Mouse (Mus musculus) heart, adult 11 months (tissue): Measurements from ENCODE around the gene Pgbd5.
A peak's percentile ranks its signal among the peaks of the same experiment; 100 is the strongest.

Source experiments
- DNase-seq: peaks from one replicate; pipeline ENCODE4 v3.0.0; 2022

Pgbd5 gene

DNA sequence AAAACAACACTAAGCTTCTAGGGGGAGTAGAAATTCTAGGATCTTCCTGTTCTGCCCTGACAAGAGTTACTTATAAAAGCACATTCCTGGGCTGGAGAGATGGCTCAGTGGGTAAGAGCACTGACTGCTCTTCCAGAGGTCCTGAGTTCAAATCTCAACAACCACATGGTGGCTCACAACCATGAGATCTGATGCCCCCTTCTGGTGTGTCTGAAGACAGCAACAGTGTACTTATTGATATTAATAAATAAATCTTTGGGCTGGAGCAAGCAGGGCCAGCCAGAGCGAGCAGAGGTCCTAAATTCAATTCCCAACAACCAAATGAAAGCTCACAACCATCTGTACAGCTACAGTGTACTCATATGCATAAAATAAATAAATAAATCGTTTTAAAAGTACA is 10.7 kb downstream of the Pgbd5 start:
- peak; percentile 68 for DNase-seq

DNA sequence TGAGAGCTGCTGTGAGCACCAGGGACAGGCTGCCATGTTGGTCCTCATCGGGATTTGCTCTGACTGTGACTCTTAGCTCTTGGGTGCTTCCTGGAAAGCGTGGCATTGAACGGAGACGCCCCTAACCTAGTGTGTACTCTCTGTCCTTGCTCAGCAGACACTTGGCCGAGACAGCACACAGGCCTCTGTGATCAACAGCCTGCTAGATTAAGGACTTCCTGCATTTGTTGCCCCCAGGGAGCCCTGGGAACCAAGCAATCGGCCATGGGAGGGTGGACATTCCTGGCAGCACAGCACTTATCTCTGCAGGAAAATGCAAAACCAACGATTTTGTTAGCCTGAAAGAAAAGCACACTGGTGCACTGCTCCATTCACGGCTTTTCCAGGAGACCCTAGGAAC is 18.0 kb downstream of the Pgbd5 start:
- peak; percentile 93 for DNase-seq

DNA sequence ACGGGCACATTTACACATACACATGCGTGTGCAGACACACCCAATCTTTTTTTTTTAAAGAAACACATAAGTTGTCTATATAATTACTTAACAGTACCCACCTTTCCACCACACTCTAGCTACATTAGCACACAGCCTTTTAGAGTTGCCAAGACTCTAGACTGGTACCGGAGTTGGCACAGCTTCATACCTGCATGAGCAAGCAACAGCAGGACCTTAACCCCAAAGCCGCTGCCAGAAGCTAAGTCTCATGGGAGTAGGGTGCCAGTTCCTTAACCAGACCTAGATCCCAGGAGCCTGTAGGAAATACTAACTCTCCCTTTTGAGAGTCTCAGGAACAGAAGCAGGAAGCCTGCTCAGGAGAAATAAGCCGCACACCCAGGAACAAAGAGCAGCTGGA is 20.5 kb downstream of the Pgbd5 start:
- DNase-seq = peak; percentile 61

DNA sequence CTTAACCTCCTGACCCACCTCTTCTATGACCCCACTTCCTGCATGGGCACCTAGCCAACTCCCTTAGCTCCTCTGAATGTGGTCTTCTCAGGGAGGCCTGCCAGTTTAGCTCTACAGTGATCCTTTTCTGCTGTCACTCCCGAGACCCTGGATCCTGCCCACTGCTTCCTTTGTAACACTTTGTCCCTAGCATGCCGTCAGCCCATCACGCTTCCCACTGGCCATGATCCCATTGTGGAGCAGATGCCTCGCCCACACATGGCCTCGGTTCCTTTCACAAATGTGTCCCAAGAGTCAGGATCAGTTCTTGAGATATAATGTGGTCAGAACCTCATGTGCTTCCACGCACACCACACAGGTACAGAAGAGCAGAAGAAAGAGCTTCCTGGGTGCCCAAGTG is 21.3 kb downstream of the Pgbd5 start:
- DNase-seq = peak; percentile 72

DNA sequence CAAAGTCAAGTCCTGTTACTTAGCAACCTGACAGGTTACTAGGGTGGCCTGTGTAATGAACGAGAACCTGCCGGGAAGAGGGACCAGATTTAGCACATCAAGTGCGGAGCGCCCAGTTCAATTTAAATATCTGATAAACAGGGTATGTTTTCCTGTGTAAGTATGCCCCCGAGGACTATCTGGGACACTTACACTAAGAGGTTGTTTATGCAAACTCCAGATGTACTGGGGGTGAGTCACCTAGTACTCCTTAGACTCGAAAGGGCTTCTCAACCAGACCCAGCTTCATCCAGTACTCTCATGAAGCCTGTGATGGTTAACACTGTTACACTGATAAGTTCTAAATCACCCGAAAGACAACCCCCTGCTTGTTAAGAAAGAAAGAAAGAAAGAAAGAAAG is 22.8 kb downstream of the Pgbd5 start:
- no peak for DNase-seq

DNA sequence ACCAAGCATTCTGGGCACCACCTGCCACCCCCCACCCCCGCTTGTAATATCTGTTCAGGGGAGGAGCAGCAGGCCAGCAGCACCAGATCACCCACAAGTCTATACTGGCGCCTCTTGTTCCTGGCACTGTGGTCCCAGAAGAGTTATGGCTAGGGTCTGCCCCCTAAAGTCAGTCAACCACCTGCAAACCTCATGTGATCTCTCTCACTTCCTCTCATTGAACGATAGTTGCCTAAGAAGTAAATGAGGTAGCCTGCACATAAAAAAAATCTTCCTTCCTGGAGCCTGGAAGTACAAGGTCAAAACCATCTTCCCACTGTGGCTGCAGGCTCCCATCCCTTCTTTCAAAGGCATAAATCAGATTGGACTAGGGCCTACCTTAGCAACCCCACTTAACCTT is 23.7 kb downstream of the Pgbd5 start:
- no peak for DNase-seq

DNA sequence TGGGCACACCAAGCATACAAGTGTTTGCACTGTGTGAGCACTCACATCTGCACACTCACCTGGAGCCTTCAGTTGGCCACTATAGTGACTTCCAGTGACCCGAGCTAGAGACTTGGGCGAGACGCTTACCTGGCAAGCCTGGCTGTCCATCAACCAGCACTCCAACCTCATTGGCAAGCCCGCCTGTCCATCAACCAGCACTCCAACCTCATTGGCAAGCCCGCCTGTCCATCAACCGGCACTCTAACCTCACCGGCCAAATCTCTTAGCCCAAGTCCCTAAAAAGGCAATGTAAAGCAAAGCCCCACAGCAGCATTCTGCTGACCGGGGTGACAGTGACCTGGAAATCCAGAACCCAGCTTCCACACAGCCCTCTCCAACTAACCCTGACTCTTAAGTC is 24.5 kb downstream of the Pgbd5 start:
- DNase-seq = no peak

DNA sequence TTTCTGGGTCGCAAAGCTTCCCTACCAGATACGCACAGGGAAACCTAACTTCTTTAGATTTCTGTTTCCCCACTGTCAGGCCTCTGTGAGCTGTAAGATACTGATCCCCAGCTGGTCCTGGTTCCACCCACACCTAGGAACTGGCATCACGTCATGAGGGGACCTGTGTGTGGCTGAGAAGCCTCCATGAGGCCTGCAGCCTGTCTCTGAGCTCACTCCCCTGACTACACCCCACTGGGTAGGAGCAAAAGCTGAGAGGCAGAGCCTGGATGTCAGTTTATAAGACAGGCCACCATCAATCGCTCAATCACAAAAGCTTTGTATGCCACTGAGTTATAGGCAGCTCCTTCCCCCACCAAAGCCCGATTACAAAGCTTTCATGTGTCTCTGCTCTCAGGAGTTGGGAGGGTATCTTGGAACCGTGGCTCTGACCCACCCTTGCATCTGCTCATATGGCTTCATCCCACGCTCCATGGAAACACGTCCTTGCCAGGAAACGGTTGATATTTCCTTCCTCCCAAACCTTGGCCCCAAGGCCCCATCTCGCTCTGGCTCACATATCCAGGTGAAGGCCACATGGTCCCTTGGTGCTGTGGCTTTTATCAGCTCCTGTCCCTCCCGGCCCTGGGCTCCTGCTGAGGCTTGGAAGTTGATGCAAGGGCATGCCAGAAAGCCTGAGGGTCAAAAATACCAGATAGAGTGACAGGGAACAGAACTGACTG is 26.1 kb downstream of the Pgbd5 start:
- DNase-seq = no peak

DNA sequence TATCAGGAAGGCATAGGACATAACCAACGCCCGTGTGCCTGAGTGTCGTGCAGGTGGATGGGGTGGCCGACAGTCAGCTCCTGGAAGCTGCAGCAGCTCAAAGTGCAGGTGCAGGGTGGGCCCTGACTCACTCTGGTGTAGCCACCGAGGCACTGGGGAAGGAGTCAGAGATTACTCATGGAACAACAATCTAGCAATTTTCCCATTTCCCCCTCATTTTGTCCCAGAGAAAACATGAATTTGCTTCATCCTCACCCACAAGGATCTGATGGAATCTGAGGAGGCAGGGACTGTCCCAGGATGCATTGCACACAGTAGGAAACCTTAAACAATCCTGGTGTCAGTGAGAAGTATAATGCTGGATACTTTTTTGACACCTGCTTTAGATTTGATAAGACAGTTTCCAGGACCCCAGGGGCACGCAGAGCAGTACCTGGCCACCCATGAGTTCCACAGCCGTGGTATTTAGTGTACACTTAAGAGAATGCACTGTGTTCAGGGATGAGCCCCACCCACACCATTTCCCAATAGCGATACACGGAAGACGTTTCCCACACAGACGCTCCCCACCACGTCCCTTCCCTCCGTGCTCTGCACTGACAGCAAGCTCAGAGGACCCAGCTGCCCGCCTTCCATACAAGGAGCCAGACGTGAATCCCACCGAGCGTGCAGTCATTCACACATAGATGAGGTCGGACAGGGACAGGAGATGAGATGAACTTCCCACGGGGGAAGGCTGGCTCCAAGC is 26.8 kb downstream of the Pgbd5 start:
- no peak for DNase-seq

DNA sequence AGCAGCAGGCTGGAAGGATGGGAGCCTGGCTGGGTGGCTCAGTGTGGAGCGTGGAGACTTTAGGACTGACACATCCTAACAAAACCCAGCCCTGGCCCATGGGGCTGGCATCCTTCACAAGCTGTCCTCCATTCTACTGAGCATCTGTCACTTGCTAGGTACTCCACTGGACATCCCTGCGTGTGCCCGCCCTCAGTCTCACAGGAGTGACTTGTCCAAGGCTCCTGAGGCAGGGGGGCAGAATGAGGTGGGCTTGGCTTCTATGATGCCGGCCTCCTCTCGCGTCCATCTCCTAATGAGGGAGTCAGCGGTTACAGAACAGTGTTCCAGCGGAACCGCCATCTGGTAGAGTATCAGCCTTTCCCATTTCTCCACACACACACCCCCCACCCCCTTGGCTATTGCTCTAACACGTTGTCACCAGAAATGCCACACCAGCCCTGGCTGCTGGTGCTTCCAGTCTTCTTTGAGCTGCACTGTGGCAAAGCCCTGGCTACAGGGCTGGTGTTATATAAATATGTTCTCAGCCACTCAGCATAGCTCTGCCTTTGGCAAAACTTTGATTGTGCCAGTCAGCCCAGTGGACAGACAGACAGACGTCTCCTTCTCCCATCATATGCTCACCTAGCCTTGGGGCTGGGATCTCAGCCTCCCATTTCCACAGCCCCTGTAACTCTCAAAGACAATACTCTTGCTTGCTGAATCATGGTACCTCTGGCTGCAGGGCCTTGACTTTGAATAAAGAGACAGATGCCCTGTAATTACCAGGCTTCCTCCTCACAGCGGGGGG is 34.8 kb downstream of the Pgbd5 start:
- DNase-seq = no peak

DNA sequence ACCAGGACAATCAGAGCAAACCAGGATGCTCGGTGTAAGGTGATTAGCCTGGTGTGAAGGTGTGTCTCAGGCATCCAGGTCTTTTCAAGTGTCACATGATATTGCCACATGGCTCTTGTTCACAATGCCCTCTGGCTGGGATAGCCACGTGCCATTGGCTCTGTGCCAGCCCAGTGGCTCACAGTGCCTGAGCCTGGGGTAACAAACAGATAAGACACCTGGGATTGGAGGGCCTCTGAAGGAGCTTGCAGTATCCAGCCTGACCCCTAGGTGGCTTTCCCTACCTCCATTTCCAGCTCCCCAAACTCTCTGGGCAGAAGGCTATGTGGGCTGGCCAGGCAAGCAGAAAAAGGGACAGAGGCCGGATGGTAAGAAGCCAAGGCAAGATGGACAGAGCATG is 35.6 kb downstream of the Pgbd5 start:
- no peak for DNase-seq

DNA sequence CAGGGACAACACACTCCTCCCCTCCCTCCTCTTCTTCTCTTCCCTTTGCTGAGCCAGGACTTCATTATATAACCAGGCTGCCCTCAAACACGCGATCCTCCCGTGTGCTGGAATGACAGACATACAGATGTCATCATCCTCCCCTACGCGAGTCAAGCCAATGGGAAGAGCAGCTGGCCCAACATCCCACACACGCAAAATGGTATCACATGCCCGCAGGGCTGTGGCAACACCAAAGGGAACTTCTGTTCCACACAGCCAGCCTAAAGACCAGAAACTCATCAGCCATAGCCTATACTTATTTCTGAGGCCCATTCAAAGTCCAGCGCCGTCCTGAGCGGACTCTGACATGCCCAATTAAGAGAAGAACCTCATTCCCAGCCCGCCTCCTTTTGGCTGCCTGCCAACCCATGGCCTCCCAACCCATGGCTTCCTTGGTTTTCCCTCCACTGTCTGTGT is 40.0 kb downstream of the Pgbd5 start:
- no peak for DNase-seq

DNA sequence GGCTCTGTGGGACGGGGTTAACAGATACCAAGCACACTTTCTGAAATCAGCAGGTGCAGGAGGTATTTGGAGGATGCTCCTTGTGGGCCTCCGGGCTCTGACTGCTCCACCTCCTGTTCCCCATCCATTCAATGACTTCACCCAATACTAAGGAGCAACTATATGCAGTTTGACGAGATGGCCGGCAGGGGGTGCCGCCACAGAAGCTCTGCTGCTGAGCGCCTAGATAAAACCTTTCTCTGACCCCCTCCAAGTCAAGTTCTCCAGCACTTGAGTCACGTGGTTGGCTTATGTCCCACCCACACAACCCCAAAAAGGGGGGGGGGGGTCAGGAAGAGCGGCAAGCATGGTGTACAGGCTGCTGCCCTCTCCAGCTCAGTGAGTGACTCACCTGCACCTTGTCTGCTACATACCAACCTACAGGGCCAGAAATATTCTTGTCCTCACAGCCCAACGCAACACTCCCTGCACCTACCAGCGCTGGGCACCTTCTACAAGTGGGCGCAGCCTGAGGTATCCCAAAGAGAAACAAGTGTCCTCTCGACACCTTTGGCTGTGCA is 40.5 kb downstream of the Pgbd5 start:
- no peak for DNase-seq

DNA sequence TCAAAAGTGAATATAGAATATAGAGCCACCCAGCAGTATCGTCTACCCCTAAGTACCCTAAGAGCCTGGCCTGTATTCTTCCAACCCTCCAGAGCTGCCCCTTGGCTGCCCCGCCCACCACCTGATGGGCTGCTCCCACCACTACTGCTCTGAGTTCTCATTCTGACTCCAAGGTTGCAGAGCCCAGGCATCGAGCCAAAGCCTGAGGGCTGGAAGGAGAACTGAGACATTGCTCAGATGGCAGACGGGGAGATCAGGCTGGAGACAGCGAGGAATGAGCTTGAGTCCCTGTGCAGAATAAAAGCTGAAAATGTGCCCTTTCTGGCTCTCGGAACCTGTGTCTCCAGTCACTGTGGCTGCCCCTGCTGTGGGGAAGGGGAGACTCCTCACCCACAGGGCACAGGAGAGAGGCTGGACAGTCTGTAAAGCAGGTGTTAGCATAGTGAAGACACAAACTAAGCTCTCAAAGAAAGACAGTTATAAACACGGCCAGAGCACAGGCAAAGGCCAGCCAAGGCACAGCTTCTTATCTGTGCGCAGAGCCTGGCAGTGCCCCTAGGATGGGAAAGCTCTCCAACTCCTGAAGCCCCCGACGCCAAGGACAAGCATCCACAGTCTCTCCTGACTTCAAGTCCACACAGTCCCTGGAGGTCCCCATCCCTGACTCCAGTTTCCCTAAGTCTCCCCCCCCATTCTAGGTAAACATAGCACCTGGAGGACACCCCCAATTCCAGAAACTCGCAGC is 42.0 kb downstream of the Pgbd5 start:
- DNase-seq = no peak

DNA sequence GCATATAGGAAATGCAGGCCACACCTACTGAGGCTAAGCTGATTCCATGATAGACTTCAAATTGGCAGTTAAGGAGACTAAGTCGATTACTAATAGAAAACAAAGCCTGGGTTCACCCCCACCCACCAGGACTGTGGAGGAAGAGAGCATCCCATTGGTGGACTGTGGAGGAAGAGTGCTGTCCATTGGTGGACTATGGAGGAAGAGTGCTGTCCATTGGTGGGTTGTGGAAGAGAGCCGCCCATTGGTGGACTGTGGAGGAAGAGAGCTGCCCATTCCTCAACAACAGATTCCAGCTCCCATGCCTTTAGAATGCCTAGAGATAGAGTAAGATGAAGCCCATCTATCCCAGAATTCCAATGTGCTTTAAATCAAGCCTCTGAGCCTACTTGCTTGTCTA is 42.9 kb downstream of the Pgbd5 start:
- no peak for DNase-seq

DNA sequence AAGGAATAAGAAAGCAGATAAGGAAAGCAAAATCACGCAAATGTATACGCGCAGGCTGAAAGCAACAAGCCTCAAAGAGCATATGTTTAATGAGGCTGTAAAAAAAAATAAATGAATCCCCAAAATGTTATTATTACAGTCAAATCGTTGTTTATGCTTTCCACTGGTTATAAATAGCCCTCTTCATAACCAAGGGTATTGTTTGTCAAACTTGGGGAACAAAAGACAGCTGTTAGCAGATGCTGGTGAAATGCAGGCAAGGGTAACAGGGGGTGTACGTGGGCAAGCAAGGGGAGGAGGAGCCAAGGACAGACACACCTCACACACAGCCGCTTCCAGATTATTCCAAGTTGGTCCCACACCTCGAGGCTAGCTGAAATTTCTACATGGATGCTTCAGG is 44.1 kb downstream of the Pgbd5 start:
- DNase-seq = no peak

DNA sequence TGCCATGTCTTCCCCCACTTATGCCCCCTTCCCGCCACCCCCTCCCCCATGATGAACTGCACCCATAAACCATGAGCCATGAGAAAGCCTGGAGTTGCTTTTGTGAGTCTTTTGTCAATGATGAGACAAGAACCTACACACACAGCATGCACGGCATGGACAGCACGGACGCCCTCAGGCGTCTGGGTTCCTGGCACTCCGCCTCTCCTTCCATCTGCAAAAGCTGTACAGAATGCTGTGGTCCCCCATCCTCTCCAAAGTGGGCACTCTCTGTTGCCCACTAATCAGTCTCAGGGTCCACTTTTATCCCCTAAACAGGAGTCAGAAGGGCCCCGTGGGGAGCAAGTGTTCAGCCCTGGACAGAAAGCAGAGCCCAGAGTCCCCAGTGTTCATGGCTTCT is 44.5 kb downstream of the Pgbd5 start:
- no peak for DNase-seq

DNA sequence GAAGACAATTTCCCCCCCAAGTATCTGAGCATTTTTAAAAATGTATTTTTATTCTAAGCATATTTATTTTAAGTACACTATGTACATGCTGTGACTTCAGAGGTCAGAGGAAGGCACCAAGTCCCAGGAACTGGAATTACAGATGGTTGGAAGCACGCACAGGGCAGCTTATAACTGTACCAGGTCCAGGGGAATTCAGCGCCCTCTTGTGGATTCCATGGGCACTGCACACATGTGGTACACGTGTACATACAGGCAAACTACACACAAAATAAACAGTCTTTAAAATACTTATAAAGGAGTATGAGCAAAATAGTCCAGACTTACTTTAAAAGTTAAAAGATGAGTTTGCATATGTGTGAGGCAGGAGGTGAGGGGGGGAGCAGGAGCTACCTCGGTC is 45.5 kb downstream of the Pgbd5 start:
- DNase-seq = no peak

DNA sequence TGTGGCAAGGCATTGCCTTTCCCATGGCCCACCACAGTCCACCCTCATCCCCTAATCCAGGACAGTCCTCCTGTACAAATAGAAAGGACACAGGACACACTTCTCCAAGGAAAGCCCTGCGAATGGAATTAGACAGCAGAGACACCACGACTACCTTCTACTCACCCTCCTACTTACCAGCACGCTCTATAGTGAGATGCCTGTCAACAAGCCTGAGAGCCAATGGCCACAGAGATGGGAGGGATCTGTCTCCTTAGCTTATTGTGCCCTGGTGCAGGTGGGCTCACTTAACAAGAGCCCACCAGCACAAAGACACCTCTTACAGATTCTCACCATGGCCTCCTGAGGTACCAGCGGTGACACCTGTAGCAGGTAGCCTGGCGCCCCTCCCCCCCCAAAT is 46.4 kb downstream of the Pgbd5 start:
- no peak for DNase-seq

DNA sequence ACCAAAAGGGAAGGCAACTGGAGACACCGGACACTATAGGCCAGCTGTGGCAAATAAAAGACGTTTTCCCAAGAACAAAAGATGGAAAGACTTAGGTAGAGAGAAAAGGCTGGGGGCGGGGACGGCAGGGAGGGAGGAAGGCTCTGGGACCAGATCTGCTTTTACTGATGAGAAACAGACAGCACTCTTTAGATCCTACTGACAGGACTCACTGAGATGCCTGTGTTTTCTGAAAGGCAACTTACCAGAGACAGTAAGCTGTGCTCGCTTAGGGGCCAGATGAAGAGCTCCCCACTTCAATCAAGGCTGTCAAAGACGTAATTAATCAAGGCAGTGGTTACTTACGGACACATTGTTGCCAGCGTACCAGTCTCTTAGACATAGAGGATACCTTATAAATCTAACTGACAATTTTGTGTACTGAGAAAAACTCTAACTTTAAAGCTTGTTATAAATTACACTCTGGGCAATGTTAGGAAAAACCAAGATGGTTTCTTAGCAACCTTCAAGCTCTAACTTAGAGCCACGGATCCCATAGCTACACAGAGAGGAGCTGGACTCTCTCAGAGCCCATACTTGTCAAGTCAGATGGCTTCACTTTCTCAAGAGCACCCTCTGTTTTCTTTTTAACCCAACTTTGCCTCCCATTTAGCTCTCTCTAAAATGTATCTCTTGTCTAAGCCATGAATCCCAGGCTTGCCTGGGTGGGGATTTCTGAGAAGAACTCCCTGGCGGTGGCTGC is 47.0 kb downstream of the Pgbd5 start:
- no peak for DNase-seq

DNA sequence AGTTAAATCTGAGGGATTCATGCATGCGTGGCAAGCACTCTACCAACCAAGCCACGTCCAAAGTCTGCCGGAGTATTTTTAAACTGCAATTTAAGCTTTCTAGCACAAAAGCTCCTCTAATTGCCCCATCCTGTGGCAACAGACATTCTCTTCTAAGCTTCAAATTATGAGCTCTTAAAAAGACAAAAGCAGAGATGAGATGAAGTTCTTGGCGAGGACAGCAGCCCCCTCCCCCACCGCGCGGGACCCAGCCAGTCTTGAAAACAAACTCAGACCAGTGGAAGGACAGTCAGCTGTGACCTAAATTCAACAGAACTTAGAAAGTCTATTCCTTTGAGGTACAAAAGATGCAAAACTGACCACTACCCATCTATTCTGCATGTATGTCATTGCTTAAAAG is 48.3 kb downstream of the Pgbd5 start:
- DNase-seq = no peak

DNA sequence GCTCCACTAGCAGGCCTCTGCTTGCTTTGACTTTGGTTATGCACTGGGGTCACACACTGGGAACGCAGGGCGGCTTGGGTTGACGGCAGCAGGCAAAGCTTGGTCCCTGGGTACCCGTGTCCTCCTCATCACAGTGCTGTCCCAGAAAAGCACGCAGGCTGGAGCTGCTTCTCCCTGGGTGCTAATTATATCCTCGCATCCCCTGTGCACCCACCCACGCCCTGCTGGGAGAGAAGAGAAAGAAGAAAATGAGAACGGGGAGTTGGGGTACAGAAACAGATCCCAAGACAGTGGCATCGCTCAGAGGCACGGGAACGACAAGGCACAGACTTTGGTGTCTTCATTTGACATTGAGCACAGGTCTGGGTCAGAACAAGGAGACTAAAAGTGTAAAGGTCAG is 50.0 kb downstream of the Pgbd5 start:
- DNase-seq = no peak
